Mouse (Mus musculus) liver, postnatal 0 days (tissue): ENCODE measurements at regions not wholly inside any gene's neighbourhood (a gene's known extent, or its start where the extent isn't known, plus 50 kb on each side); places are given as distances from the start of the nearest gene placed in this dataset.
"Not testable (repeated sequence)": the region's sequence is repeated elsewhere in the genome, so short reads cannot be mapped to it uniquely, and the experiment has no call there.

ENCODE experiments used
- ATAC-seq: fragments of 200-750 bp; cut with Nextera tagmentation; 2 replicates; pipeline ENCODE4 v1.8.0; 2017; ENCODE audit warnings: mild to moderate bottlenecking, moderate library complexity
- DNase-seq: peaks from one replicate; pipeline ENCODE4 v3.0.0-alpha.2; 2016
- H3K27ac ChIP-seq: fragments of 300-500 bp; sonication (generic); 2 replicates; pipeline ENCODE4 v1.5.1; 2014; ENCODE audit warnings: antibody characterized with exemption, moderate library complexity, mild to moderate bottlenecking, low read depth
- H3K27me3 ChIP-seq: fragments of 300-500 bp; sonication (generic); 2 replicates; pipeline ENCODE4 v1.6.1; 2014; ENCODE audit warnings: low read length, control low read depth, mixed read lengths; ENCODE audit not compliant: insufficient read depth
- H3K36me3 ChIP-seq: fragments of 300-500 bp; sonication (generic); replicated peaks from 2 replicates; pipeline ENCODE4 v1.6.1; 2014; ENCODE audit warnings: mild to moderate bottlenecking, control low read depth, low read length, moderate library complexity, mixed read lengths; ENCODE audit not compliant: insufficient read depth
- H3K4me1 ChIP-seq: fragments of 300-500 bp; sonication (generic); 2 replicates; pipeline ENCODE4 v1.6.1; 2014; ENCODE audit warnings: antibody characterized with exemption, mild to moderate bottlenecking, control low read depth; ENCODE audit not compliant: insufficient read depth
- H3K4me2 ChIP-seq: fragments of 300-500 bp; sonication (generic); 2 replicates; pipeline ENCODE4 v1.6.1; 2014; ENCODE audit warnings: low read depth, mild to moderate bottlenecking, low read length, moderate library complexity, mixed read lengths
- H3K4me3 ChIP-seq: fragments of 300-500 bp; sonication (generic); 2 replicates; pipeline ENCODE4 v1.5.1; 2014; ENCODE audit warnings: low read depth, low read length
- H3K9ac ChIP-seq: fragments of 300-500 bp; sonication (generic); replicated peaks from 2 replicates; pipeline ENCODE4 v1.6.1; 2014; ENCODE audit warnings: mild to moderate bottlenecking, moderate library complexity
- H3K9me3 ChIP-seq: fragments of 300-500 bp; sonication (generic); 2 replicates; pipeline ENCODE4 v1.6.1; 2016; ENCODE audit warnings: mild to moderate bottlenecking, control low read depth, low read length, mixed read lengths
- CTCF ChIP-seq: sonication (generic); IDR thresholded peaks from 2 replicates; pipeline ENCODE4 v1.5.1; 2016; ENCODE audit warnings: antibody characterized with exemption, low read depth
- EP300 ChIP-seq: IDR thresholded peaks from 2 replicates; pipeline ENCODE4 v1.6.1; 2016; ENCODE audit warnings: antibody characterized with exemption, low read depth, mild to moderate bottlenecking
- WGBS: fragments of 180-500 bp; shearing (Covaris S2); extraction: QIAGEN DNeasy Blood & Tissue Kit; methylation state at CpG from one replicate; pipeline ENCODE4 v1.1.7; 2014; ENCODE audit not compliant: insufficient replicate concordance; 5-methylcytosine and 5-hydroxymethylcytosine counted together

- H3K4me3 ChIP-seq: no peak overlapping the region
- H3K27me3 ChIP-seq: no peaks in the 10 kb centered on the region
- DNase-seq: no peak
- no peak overlapping the region for H3K9ac ChIP-seq
- H3K4me2 ChIP-seq: no peak overlapping the region
- no peaks in the 10 kb centered on the region for H3K36me3 ChIP-seq
- H3K27ac ChIP-seq: peak overlapping the region; percentile 14; the same call in 1 of the 2 replicates
- no peak for ATAC-seq
- H3K9me3 ChIP-seq: no peaks in the 10 kb centered on the region
- no peak for TF ChIP-seq CTCF
- TF ChIP-seq EP300: no peak
- WGBS: 65% methylated on average over 9 of the region's 9 CpGs
- peaks cover 33% of the 10 kb centered on the region for H3K4me1 ChIP-seq
Observed at GRCm38 (mm10) chr12:69515117-69515516, 67.7 kb downstream of the Vcpkmt start.

DNA sequence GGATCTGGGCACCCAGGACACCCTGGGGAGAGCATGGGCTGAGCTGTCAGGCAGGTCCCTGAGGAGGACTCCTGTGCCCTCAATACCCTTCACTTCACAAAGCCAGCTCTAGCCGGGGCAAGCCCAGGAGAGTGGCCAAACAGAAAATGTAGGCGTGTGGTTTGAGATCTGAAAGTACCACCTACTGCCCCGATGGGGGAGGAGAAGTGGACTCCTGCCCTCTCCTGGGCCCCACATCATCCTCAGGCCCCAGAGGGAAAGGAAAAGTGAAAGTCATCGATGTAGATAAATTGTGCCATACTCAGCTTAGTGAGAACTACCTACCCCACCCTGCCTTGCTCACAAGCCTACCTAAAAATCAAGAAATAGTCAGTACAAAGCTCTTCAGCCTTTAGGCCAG lies 69.7 kb downstream of the Vcpkmt start:
- peak overlapping the region; percentile 77 for H3K27ac ChIP-seq
- H3K4me3 ChIP-seq: no peak overlapping the region
- no peak overlapping the region for H3K9ac ChIP-seq
- H3K27me3 ChIP-seq: no peaks in the 10 kb centered on the region
- TF ChIP-seq CTCF: peak; percentile 23; the same call in 1 of the 2 replicates
- TF ChIP-seq EP300: 0 out of 2 replicates have a peak, but pooled peaks have one; percentile 18
- no peaks in the 10 kb centered on the region for H3K9me3 ChIP-seq
- H3K4me1 ChIP-seq: peaks cover 29% of the 10 kb centered on the region
- H3K36me3 ChIP-seq: no peaks in the 10 kb centered on the region
- H3K4me2 ChIP-seq: peak overlapping the region; percentile 15
- WGBS: 9% methylated on average over 4 of the region's 4 CpGs
- ATAC-seq (peak; percentile 94), DNase-seq (peak; percentile 64)

GRCm38 (mm10) chr12:69510736-69511135 lies 72.1 kb downstream of the Vcpkmt start:
- DNase-seq (no peak), ATAC-seq (no peak)
- H3K4me1 ChIP-seq: peaks cover 13% of the 10 kb centered on the region
- H3K4me3 ChIP-seq: no peak overlapping the region
- TF ChIP-seq CTCF (no peak), EP300 (no peak)
- no peak overlapping the region for H3K27ac ChIP-seq
- no peak overlapping the region for H3K4me2 ChIP-seq
- H3K9me3 ChIP-seq: no peaks in the 10 kb centered on the region
- WGBS: 49% methylated on average over 4 of the region's 4 CpGs
- no peaks in the 10 kb centered on the region for H3K36me3 ChIP-seq
- no peaks in the 10 kb centered on the region for H3K27me3 ChIP-seq
- no peak overlapping the region for H3K9ac ChIP-seq

- not testable (repeated sequence) for H3K4me2 ChIP-seq, ATAC-seq, H3K9me3 ChIP-seq, H3K36me3 ChIP-seq, H3K4me3 ChIP-seq, H3K27ac ChIP-seq, DNase-seq, H3K27me3 ChIP-seq, H3K9ac ChIP-seq
- 53% methylated on average over 1 of the region's 1 CpGs for whole genome bisulfite sequencing
- H3K4me1 ChIP-seq: peaks cover 11% of the 10 kb centered on the region
Observed at GRCm38 (mm10) chr12:69509180-69509579, 73.6 kb downstream of the Vcpkmt start.

DNA sequence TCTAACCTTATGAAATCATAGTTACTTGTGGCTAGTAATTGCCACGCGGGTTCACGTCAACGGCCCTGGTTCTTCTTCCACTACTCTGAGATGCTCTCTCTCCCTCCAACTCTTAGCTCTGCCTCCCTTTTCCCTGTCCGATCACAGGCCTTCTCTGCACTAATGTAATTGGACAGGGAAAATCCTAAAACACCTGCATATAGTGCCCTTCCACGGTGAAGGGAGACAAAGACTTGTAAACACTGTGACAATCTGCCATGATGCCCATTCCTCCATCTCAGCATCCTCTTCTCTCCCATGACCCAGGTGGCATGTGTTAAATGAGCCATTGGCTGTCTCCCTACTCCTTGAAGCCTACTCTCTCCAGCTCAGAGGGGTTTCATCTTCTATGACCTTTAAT lies 74.9 kb downstream of the Vcpkmt start:
- TF ChIP-seq EP300 (no peak), CTCF (no peak)
- no peaks in the 10 kb centered on the region for H3K36me3 ChIP-seq
- no peak for DNase-seq
- ATAC-seq: no peak
- WGBS: 85% methylated on average over 6 of the region's 6 CpGs
- H3K4me1 ChIP-seq: peaks cover under 1% of the 10 kb centered on the region
- no peak overlapping the region for H3K27ac ChIP-seq
- no peaks in the 10 kb centered on the region for H3K27me3 ChIP-seq
- no peaks in the 10 kb centered on the region for H3K9me3 ChIP-seq
- H3K4me3 ChIP-seq: no peak overlapping the region
- no peak overlapping the region for H3K9ac ChIP-seq
- H3K4me2 ChIP-seq: no peak overlapping the region

DNA sequence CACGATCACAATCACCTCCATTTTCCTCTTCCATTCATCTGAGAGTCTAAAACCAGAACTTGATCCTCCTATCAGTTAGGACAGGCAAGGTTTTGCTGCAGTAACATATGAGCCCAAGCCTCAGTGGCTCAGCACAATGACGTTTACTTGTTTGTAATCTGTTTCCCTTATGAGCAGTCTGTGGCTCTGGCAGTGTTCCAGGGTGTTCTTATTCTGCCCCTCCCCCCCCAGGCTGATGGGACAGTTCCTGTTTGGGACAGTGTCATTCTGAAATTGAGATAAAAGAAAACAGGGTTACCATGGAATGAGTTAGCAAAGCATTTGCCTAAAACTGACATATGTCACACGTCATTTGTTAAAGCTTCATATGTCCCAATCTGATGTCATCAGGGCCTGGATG lies 75.5 kb downstream of the Vcpkmt start:
- Histone ChIP-seq H3K4me3 (no peak overlapping the region), H3K27me3 (no peaks in the 10 kb centered on the region), H3K9ac (no peak overlapping the region), H3K36me3 (no peaks in the 10 kb centered on the region), H3K4me2 (no peak overlapping the region), H3K4me1 (peaks cover 5% of the 10 kb centered on the region), H3K9me3 (no peaks in the 10 kb centered on the region), H3K27ac (no peak overlapping the region)
- ATAC-seq (no peak), DNase-seq (peak; percentile 34)
- TF ChIP-seq EP300 (no peak), CTCF (no peak)
- WGBS: 51% methylated on average over 3 of the region's 3 CpGs

- Histone ChIP-seq H3K27ac (peak overlapping the region; percentile 91), H3K27me3 (no peaks in the 10 kb centered on the region), H3K4me3 (no peak overlapping the region), H3K9me3 (no peaks in the 10 kb centered on the region), H3K4me2 (peak overlapping the region; percentile 60), H3K36me3 (no peaks in the 10 kb centered on the region), H3K4me1 (peaks cover 14% of the 10 kb centered on the region), H3K9ac (peak overlapping the region; percentile 57)
- TF ChIP-seq EP300 (no peak), CTCF (no peak)
- DNase-seq (no peak), ATAC-seq (no peak)
- 64% methylated on average over 6 of the region's 6 CpGs for WGBS
Observed at GRCm38 (mm10) chr12:69502706-69503070, 80.1 kb downstream of the Vcpkmt start.
